Mouse (Mus musculus): Measurements from ENCODE around the gene Hfe2. TPM values are rescaled to one million over a fixed set of nuclear protein-coding genes. Genes with fewer than 3 reads are reported as not detected.

The Hfe2 gene
- total and polyA plus RNA-seq, 3 experiments, result 199 to 295 (median 289) TPM

DNA sequence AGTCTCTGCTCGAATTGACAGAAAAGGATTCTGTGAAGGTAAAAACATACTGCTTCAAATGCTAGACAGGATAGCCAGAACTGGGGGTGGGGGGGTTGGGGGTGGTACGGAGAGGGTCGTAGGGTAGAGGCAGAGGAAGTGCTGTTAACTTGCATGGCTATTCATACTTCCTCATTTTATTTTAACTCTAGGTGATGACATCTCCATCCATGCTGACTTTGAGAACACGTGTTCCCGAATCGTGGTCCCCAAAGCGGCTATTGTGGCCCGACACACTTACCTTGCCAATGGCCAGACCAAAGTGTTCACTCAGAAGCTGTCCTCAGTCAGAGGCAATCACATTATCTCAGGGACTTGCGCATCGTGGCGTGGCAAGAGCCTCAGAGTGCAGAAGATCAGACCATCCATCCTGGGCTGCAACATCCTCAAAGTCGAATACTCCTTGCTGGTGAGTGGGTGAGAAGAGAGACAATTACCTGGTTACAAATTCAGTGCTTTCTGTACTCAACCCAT lies 34.5 kb downstream of the Hfe2 start:
- DNase-seq, result peak; percentile 64 to 66
- Histone ChIP-seq H3K27ac (peak overlapping the region; percentile 96), H3K4me3 (peak overlapping the region; percentile 77), H3K27me3 (ENCODE audit: control insufficient read depth, insufficient read depth, low read length) (no peaks in the 10 kb centered on the region), H3K9ac (ENCODE audit: low read depth, low read length) (peak overlapping the region; percentile 100), H3K36me3 (ENCODE audit: control insufficient read depth, insufficient read depth, low read length) (peaks cover 16% of the 10 kb centered on the region), H3K4me1 (ENCODE audit: control insufficient read depth, insufficient read depth, low read length) (peaks cover 22% of the 10 kb centered on the region), H3K79me2 (replicated peaks; ENCODE audit: control insufficient read depth, insufficient read depth, low read length) (peaks cover 6% of the 10 kb centered on the region; the same call in 1 of the 2 replicates)
- intact Hi-C loops (cut with DNase I), result loop anchor here (10.0 kb wide), 1 partner anchor 565 kb away; the partner anchor contains the start of gene Plekho1
- TF ChIP-seq EP300 (IDR thresholded peaks at IDR 0.05; ENCODE audit: insufficient read depth, low read depth, low read length) (no peak), CTCF (IDR thresholded peaks at IDR 0.05) (no peak), POLR2A (IDR thresholded peaks at IDR 0.05; ENCODE audit: insufficient read depth, low read depth, low read length) (peak; percentile 84)
- WGBS, result 1% methylated on average over 12 of the region's 12 CpGs

DNA sequence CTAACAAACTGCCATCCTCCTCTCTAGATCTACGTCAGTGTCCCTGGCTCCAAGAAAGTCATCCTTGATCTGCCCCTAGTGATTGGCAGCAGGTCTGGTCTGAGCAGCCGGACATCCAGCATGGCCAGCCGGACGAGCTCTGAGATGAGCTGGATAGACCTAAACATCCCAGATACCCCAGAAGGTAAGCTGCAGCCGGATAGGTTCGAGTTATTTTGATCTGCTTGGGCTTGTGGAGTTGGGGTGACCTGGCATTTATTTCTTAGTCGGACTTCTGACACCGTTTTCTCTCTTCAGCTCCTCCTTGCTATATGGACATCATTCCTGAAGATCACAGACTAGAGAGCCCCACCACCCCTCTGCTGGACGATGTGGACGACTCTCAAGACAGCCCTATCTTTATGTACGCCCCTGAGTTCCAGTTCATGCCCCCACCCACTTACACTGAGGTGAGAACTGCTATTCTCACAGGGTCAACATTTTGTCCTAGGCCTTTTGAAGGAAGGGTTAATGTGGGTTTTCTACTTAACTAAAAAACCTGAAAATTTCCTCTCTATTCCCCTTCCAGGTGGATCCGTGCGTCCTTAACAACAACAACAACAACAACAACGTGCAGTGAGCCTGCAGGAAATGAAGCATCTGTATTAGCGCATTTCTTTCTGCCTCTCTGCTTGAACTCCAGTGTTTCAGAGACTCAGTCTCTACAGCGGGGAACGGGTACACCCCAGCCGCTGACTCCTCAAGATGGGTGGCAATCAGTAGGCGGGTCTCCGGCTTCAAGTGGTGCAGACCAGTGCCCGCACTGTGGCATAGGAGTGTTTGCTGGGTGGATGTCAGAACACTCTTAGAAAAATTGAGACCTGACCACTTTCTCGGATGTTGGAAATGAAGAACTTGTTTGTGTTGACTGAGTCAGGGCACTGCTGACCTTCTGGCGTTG lies 35.2 kb downstream of the Hfe2 start:
- intact Hi-C loops (cut with DNase I), result loop anchor here (10.0 kb wide), 1 partner anchor 565 kb away; the partner anchor contains the start of gene Plekho1
- Histone ChIP-seq H3K79me2 (replicated peaks; ENCODE audit: control insufficient read depth, insufficient read depth, low read length) (peaks cover 6% of the 10 kb centered on the region; the same call in 1 of the 2 replicates), H3K9ac (ENCODE audit: low read depth, low read length) (peak overlapping the region; percentile 100), H3K4me1 (ENCODE audit: control insufficient read depth, insufficient read depth, low read length) (peaks cover 21% of the 10 kb centered on the region), H3K27ac (peak overlapping the region; percentile 96), H3K4me3 (peak overlapping the region; percentile 77), H3K27me3 (ENCODE audit: control insufficient read depth, insufficient read depth, low read length) (no peaks in the 10 kb centered on the region), H3K36me3 (ENCODE audit: control insufficient read depth, insufficient read depth, low read length) (peaks cover 16% of the 10 kb centered on the region)
- peak; percentile 32 for TF ChIP-seq POLR2A (IDR thresholded peaks at IDR 0.05; ENCODE audit: insufficient read depth, low read depth, low read length)
- no peak for TF ChIP-seq EP300 (IDR thresholded peaks at IDR 0.05; ENCODE audit: insufficient read depth, low read depth, low read length)
- TF ChIP-seq CTCF (IDR thresholded peaks at IDR 0.05), result no peak
- WGBS, result 1% methylated on average over 23 of the region's 23 CpGs
- peak; percentile 53 to 69 for DNase-seq

DNA sequence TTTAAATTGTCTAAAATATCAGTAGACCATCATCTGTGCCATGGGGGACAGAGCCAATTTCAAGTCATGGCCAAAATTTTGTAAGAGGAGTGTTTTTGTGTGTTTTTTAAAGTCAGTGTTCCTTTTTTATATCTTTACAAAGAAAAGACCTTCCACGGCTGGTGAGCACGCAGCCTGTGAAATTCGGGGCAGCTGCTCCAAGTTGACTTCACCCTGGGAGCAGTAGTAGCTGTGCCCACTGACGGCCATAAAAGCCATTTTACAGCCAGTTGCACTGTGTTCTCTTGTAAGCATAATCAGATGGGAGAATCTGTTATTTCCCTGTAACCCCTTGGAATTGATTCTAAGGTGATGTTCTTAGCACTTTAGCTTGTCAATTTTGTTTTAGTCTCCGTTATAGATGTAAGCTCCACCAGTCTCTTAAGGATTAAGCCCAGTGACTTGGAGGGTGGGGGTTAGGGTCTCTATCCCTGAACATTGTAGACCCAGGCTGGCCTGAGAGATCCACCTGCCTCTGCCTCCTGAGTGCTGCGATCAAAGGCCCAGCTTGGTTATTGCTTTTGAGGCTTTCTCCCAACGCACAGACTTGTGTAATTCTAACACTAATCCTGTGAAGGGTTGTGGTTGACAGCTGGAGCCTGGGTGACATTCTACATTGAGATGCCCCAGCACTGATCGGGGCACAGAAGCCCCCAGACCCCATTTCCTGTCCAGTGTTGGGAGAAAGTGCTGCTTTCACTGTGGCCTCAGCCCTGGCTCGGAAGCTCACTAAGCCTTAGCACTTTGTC lies 36.1 kb downstream of the Hfe2 start:
- WGBS, result 9% methylated on average over 9 of the region's 9 CpGs
- Histone ChIP-seq H3K9ac (ENCODE audit: low read depth, low read length) (peak overlapping the region; percentile 100), H3K4me3 (peak overlapping the region; percentile 77), H3K79me2 (replicated peaks; ENCODE audit: control insufficient read depth, insufficient read depth, low read length) (peaks cover 6% of the 10 kb centered on the region; the same call in 1 of the 2 replicates), H3K4me1 (ENCODE audit: control insufficient read depth, insufficient read depth, low read length) (peaks cover 18% of the 10 kb centered on the region), H3K27ac (peak overlapping the region; percentile 96), H3K36me3 (ENCODE audit: control insufficient read depth, insufficient read depth, low read length) (peaks cover 16% of the 10 kb centered on the region), H3K27me3 (ENCODE audit: control insufficient read depth, insufficient read depth, low read length) (no peaks in the 10 kb centered on the region)
- intact Hi-C loops (cut with DNase I), result no loop called here
- DNase-seq, result peak in 1 of 2 experiments; percentile 59
- TF ChIP-seq EP300 (IDR thresholded peaks at IDR 0.05; ENCODE audit: insufficient read depth, low read depth, low read length) (0 out of 2 replicates have a peak, but pooled peaks have one; percentile 30), CTCF (IDR thresholded peaks at IDR 0.05) (no peak), POLR2A (IDR thresholded peaks at IDR 0.05; ENCODE audit: insufficient read depth, low read depth, low read length) (peak; percentile 71)

DNA sequence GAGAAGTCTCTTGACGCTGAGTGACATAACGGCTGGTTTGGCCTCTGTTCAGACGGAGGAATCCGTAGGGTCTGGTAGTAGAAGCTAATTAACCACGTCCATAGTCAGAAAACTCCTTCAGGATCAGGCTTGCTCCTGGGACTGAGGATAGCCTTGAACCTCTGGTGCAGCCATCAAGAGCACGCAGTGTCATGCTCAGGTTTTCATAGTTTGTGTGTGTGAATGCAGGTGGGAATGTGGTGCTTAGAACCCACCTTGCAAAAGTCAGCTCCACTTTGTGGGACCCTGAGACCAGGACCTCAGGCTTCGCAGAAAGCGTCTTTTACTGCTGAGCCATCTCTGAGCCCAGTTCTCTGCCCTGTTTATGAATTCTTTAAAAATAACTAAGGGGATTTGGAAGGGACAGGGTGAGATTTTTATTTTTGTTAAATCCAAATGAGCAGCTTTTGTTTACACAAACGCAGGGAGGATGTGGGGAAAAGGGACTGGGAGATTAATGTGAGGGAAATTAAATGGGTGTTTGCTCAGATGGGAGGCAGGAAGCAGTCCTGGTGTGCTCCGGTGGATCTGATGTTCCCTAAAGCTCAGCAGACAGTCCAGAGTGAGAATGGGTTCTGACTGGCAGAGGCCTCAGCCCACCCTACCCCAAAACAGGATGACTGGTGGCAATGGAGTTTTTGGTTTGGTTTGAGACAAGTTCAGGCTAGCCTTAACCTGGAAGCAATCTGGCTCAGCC lies 37.1 kb downstream of the Hfe2 start:
- peak overlapping the region; percentile 77 for H3K4me3 ChIP-seq
- no peaks in the 10 kb centered on the region for H3K27me3 ChIP-seq (ENCODE audit: control insufficient read depth, insufficient read depth, low read length)
- peaks cover 6% of the 10 kb centered on the region; the same call in 1 of the 2 replicates for H3K79me2 ChIP-seq (replicated peaks; ENCODE audit: control insufficient read depth, insufficient read depth, low read length)
- TF ChIP-seq CTCF (IDR thresholded peaks at IDR 0.05) (no peak), POLR2A (IDR thresholded peaks at IDR 0.05; ENCODE audit: insufficient read depth, low read depth, low read length) (peak; percentile 88), EP300 (IDR thresholded peaks at IDR 0.05; ENCODE audit: insufficient read depth, low read depth, low read length) (peak; percentile 68; the same call in 1 of the 2 replicates)
- H3K36me3 ChIP-seq (ENCODE audit: control insufficient read depth, insufficient read depth, low read length), result peaks cover 16% of the 10 kb centered on the region
- intact Hi-C loops (cut with DNase I), result no loop called here
- 6% methylated on average over 10 of the region's 10 CpGs for WGBS
- peak overlapping the region; percentile 74 for H3K9ac ChIP-seq (ENCODE audit: low read depth, low read length)
- DNase-seq, result peak; percentile 58 to 64
- peaks cover 20% of the 10 kb centered on the region for H3K4me1 ChIP-seq (ENCODE audit: control insufficient read depth, insufficient read depth, low read length)
- peak overlapping the region; percentile 96 for H3K27ac ChIP-seq

DNA sequence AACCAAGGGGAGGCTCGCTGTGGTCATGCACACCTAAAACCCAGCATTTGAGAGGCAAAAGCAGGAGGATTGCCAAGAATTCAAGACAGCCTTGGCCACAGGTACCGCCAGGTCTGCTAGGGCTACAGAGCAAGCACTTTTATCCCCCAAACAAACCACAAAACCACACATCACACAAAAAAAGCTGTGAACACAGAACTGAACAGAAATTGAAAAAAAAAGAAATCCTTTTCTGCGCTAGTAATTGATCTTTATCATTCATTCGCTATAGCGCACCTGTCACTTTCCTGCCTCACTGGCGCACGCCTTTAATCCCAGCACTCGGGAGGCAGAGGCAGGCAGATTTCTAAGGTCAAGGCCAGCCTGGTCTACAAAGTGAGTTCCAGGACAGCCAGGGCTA lies 38.3 kb downstream of the Hfe2 start:
- intact Hi-C loops (cut with DNase I), result no loop called here
- Histone ChIP-seq H3K27me3 (ENCODE audit: control insufficient read depth, insufficient read depth, low read length) (no peaks in the 10 kb centered on the region), H3K79me2 (replicated peaks; ENCODE audit: control insufficient read depth, insufficient read depth, low read length) (peaks cover 4% of the 10 kb centered on the region; the same call in 1 of the 2 replicates), H3K4me1 (ENCODE audit: control insufficient read depth, insufficient read depth, low read length) (peaks cover 22% of the 10 kb centered on the region), H3K9ac (ENCODE audit: low read depth, low read length) (no peak overlapping the region), H3K4me3 (no peak overlapping the region; the same call in 1 of the 2 replicates), H3K36me3 (ENCODE audit: control insufficient read depth, insufficient read depth, low read length) (peaks cover 16% of the 10 kb centered on the region), H3K27ac (peak overlapping the region; percentile 96)
- WGBS, result 73% methylated on average over 8 of the region's 8 CpGs
- no peak for DNase-seq
- no peak for TF ChIP-seq POLR2A (IDR thresholded peaks at IDR 0.05; ENCODE audit: insufficient read depth, low read depth, low read length)
- no peak for TF ChIP-seq CTCF (IDR thresholded peaks at IDR 0.05)
- no peak for TF ChIP-seq EP300 (IDR thresholded peaks at IDR 0.05; ENCODE audit: insufficient read depth, low read depth, low read length)
